Mouse (Mus musculus): ENCODE measurements at regions not wholly inside any gene's neighbourhood (a gene's known extent, or its start where the extent isn't known, plus 50 kb on each side); places are given as distances from the start of the nearest gene placed in this dataset.
A peak's percentile ranks its signal among the peaks of the same experiment; 100 is the strongest.

DNA sequence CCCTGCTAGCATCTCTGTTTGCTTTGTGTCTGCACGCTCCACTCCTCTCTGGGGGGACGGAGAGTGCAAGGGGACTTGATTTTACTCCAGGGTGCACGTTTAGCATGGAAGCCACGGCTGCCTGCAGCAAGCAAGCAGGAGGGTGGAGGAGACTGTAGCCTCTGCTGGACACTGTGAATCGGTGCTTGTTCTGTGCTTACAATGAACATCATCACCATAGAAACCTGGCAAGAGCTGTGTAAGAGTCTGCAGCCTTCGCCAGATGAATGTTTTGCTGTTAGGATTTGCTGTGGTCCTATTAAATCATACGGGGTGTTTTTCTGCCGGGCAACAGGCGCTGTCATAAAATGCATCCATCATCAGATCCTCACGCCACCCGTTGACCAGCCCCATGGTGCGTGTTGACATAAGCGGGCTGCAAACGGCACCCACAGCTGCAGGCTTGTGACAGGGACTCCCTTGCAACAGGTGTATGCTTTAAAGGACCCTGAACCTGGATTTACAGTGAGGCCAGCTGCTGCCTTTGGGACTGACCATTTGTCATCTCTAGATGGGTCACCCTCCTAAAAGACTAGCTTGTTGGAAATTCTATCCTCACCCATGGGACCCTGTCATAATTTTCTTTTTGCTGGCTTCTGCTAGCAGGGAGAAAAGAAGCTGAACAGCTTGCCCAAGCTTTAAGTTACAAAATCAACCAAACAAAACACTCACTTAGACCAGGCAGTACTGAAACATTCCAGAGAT, 308.5 kb downstream of the Gadd45g start:
- DNase-seq = peak; percentile 31 to 44

DNA sequence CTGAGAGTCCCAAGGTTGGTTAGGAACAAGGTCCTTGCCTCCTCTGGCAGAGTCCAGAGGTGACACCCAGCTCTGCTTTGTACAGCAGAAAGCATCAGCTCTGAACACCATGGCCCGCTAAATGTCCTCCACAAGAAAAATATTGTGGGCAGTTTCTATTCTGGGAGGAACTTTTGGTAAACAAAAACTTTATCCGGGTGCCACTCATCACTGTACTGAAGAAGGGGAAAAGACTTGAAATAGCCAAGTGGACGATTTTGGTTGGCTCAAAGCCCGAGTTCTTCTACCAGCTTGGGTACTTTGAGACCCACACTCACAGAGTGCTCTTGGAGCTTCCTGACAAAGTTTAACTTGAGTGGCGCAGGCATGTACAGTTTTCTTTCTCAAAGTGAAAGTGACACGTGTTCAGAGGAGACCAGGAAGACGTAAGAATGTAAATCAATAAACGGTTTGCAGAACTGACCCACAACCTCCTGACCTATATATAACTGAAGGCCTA, 309.2 kb downstream of the Gadd45g start:
- peak in 1 of 2 experiments; percentile 4 for DNase-seq

DNA sequence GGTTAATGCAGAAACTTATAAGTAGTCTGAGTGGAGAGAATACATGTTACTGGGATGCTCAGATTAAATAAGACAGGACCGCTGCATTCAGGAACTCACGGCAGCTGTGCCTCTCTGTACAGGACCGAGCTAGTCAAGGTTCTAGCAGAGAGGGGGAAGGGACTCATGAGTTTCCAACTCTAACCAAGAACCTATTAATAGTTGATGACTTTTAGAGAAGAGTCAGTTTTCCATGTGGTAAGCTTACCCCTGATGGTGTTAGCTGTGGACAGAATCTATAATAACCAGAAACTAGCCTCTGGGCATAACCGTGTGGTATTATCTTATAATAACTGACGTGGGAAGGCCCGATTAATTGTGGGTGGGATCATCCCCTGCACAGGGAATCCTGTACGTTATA, 316.2 kb downstream of the Gadd45g start:
- DNase-seq = no peak

DNA sequence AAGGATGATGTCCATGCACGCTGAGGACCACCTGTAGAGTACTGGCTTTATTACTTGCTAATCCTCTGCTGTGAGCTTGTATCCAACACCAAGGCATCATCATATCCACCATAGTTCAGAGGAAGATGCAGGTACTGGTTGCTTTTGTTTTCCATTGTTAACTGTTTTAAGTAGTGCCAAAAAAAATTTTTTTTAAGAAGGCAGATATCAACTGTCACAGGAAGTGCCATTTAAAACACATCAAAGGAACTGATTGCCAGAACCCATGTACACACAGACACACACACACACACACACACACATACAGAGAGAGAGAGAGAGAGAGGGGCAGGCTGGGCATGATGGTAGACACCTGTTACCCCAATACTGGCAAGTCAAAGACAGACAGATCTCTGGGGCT, 319.1 kb downstream of the Gadd45g start:
- no peak for DNase-seq

DNA sequence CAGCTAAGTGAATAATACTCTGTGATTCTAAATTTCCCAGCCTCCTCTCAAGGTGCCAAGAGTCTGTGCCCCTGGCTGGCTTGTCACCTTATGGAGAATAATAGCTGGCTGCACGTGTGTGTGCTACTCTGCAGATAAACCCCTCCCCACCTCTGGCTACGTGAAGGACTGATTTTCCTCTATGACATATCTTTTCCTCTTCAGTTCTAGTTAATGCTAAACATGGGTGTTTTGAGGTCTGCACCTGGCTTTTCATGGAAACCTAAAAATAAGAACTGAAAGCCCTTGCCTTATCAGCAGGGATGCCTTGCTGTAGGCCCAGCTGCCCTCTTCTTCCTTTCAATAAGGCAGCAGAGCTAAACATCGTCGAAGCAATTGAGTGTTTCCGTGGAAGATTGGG, 321.5 kb downstream of the Gadd45g start:
- DNase-seq = no peak

DNA sequence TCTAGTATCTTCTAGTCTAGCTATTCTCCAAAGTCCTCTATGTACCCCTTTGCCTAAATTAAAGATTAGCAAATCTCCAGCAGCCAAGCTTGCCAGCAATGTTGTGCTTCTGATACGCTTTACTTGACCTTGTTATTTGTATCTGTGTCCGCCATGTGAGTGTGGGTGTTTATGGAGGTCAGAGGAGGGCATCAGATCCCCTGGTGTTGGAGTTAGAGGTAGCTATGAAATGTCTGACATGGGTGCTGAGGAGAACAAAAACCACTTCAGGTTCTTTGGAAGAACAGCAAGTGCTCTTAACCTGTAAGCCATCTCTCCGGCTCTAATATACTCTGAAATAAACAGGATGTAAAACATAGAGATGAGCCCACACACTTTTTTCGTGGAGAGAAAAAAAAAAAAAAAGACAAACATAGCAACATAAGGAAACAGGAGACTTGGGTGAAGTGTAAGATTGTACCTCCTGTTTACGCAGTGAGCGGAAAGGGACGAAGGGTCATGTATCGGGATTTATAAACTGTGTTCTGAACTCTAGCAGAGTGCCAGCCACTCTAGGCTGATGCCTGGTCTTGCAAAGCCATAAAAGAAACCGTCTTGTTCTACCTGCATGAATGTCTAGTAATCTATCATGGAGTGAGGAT, 326.3 kb downstream of the Gadd45g start:
- DNase-seq = no peak

DNA sequence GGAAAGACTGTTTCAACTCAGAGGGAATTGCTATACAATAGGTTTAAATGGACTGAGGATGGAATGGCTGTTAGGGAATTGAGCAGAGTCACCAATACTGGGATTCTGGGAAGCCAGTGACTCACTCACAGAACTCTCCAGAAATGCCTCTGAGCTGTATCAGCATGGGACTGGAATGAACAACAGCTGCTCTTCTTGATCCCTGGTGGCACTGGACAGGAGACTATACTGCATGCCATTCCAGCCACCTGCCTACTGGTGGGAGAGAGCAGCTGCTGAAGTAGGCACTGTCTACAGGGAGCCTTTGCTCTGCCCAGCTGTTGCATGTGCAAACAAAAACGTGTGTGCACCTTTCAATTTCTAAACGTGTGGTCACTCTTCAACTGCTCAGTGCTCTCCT, 329.2 kb downstream of the Gadd45g start:
- DNase-seq = no peak

DNA sequence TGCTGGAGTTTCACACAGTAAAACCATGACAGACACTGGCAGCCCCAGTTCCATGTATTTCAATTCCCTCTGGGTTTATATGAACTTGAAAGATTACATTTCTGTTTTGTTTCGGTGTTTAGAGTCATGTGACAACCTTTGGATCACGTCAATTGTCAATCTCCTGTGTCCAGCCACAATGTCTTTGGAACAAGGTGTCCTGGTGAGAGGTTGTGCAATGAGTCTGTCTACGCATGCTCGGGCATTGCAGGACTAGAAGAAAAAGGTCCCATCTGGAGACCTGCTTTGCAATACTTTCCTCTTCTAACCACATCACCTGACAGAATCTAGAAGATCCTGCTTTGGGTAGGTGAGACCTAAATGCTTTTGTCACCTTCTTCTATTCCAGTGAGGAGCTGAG, 333.5 kb downstream of the Gadd45g start:
- no peak for DNase-seq

DNA sequence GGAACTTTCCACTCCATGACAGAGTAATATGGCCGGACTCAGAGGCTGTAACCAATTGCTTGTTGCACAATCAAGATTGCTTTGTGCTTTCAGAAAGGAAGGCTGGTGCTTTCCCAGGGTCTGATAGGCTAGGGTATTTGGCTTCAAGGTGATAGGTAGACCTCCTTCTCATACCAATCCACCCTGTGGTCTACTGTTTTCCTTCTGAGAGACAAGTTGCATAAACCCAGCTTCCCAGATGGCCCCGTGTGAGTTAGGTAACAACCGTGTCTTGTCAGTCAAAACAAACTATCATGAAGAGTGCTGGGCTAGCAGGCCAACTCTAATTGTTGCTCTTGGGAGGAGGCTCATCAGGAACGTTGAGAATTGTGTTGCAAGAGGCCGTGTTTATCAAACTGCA, 337.2 kb downstream of the Gadd45g start:
- no peak for DNase-seq

DNA sequence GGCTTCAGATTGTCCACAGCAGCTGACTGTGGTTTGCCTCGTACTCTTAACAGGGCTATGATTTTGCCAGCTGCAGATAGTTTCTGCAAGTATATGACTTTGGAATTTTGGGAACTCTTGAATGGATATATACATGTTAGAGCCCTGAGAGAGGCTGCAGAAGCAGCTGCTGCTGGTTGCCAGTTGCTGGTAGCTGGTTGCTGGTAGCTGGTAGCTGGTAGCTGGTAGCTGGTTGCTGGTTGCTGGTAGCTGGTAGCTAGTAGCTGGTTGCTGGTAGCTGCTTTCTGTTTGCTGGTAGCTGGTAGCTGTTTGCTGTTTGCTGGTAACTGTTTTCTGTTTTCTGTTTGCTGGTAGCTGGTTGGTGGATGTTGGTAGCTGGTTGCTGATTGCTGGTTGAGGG, 339.1 kb downstream of the Gadd45g start:
- DNase-seq = no peak

DNA sequence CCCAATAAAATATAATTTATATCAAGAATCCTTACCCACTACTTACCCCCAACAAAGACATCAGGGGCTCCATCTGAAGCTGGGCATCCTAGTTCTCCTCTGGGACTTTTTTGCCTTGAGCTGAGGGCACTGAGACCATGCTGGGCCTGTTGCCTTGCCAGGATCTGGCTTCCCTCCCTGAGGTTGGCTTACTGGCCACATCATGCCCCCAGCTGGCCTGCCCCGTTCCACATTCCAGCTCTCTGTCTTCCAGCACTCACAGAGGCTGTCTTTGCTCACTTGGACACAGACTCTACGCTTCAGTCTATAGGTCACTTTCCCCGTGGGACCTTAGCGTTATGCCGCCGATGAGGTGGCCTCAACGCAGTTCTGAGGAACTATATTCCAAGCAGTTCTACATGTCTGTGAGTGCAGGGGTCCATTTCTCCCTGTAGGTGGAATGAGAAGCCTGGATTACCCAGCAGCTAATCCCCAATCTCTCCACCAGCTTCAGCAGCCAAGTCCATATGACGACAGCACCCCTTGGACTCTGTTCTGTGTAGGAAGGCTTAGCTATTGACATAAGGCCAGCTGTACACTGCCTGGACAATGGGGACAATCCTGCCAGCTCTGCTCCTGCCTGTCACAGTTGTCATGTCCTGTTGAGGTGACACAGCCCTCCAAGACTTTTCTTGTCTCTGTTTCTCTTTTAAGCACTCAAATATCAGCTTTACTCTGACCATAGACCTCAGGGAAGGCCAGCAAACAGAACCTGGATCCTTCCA, 341.5 kb downstream of the Gadd45g start:
- DNase-seq = peak; percentile 25 to 30

DNA sequence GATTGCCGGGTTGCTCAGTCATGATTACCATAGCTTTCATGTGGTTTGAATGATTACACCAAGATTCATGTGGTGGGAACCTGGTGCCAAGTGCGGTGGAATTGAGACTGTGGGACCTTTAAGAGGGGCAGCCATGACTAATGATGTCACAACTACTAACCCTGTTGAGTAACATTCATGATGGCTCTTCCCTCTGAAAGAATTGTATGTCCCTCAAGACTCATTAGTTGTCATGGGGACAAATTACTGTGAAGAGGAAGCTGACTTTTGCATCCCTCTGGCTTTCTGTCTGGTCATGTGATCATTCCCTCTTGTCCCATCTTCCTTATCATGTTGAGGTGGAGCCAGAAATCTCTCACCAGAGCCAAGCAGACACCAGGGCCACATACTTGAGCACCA, 342.1 kb downstream of the Gadd45g start:
- no peak for DNase-seq

DNA sequence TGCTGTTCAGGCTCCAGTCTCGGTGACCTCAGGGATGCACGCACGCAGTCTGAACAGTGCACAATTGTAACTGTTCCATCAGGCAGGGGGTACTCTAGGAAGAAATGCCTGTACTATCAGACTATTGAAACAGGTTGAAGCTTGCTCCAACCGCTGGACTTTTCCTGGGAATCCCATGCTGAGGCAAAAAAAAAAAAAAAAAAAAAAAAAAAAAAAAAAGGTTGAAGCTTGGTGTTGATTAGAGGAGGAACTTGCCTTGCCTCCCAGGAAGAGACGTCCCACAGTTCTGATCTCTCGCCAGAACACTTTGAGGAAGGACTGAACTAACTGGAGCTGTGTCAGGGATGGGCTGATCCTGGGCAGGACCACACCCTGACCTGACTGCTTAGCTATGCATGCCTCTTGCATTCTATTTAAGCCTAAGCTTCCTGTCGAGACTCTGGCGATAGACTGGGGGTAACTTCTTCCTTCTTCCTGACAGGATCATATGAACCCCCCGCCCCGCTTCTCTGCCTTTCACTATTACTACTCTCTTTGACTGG, 341.6 kb downstream of the Diras2 start:
- no peak for DNase-seq

DNA sequence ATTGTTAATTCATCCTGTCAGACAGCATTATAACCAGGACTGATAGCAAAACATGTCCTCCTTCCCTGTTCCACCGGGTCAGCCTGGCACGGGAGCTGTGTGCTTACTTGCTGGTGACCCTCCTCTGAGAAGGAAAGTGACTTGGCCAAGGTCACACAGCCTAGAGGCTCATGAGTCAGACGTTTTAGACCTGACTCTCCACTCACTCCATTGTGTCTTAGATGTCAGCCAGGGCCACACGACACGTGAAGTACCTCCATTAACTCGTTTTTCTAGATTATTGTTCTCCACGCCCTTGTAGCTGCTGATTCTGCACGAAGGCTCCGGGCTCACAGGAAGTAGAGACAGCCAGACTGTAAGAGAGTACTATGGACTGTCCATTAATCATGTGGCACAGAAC, 340.8 kb downstream of the Diras2 start:
- DNase-seq = no peak

DNA sequence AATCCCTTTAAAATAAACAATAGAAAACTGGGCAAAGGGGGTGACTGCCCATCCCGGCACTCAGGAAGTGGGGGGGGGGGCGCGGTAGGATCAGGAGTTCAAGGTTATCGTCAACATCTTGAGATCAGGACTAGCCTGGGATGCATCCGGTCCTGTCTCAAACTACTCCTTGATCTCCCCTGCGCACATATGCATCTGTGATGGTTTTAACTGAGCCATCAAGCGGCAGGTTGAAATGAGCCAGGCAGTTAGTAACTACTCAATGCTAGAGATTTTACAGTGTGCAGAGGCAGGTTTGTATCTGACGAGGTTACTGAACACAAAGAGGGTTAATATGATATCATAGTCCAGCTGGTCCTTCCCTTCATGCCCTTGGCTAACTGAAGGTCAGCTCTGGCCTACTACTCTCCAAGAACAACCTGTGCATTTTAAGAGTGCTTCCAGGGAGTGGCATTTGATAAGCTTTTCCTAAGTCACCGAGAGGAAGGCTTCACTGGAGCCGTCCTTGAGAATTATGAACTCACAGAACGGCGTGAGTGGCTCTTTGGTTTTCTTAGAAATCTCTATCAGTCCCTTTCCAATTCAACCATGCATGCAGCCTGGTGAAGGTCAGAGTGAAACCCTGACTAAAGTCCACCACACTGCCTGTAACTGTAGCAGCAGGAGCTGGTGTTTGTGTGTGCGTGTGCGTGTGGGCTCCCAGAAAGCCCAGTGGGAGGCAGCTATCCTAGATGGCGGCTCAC, 340.1 kb downstream of the Diras2 start:
- DNase-seq = no peak

DNA sequence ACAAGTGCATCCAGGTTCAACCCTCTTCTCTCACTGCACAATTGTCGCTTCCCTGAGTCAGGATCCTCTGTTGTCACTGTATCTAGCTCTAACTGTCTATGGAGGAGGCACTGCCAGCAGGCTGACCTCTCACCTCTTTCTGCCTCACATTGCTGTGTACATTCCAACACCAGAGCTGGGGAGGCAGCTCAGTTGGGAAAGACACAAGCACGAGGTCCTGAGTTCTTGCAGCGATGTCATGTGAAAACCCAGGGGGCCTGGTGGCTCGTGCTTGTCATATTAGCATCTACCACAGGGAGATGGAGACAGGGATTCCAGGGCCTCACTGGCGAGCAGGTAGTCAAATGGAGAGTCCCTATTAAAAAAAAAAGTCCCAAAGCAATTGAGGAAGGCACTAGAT, 334.2 kb downstream of the Diras2 start:
- DNase-seq = no peak

DNA sequence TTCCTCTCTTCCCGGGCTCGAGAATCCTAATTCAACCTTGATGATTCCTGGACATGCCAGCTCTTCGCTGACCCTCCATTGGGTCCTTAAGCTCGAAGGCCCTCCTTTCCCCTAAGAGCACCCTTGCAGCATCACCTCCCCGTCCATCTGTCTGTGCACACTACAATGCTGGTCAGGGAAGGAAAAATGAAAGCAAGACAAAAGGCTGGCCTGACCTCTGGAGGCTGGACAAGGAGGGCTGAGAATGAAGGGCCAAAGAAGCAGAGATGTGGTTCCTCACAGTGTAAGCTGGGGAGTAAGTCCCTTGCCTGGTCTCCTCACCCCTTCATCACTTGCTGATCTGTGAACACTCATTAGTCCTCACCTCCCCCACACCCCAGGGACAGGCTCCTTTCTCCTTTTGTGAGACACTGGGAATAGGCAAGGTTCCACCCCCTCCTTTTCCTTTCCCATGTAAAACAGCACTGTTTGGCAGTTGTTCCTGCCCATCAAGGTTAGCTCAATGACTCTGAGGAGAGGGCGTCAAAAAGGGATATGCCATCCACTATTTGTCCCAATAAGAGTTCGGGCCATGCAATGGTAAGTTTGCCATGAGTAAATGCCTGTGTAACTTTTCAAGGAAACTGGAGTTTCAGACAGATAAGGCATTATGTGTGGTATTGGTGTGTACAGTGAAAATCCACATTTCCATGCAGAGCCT, 332.3 kb downstream of the Diras2 start:
- no peak for DNase-seq

DNA sequence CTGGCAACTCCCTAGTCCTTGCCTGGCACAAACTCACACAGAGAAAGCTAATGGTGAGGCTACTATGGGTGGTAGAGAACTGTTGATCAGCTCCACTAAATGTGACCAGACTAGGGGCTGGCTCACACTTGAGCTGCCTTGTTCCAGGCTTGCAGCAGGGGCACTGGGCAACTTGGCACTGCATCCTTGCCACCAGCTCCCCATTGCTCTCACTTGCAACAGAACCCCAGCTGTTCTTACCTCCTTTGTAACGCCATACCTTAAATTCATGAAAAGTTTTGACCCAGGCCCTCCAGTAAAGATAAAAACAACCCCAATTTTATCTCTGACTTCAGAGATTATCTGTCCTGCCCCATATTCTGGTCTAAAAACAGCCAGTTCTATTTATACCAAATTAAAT, 328.7 kb downstream of the Diras2 start:
- no peak for DNase-seq

DNA sequence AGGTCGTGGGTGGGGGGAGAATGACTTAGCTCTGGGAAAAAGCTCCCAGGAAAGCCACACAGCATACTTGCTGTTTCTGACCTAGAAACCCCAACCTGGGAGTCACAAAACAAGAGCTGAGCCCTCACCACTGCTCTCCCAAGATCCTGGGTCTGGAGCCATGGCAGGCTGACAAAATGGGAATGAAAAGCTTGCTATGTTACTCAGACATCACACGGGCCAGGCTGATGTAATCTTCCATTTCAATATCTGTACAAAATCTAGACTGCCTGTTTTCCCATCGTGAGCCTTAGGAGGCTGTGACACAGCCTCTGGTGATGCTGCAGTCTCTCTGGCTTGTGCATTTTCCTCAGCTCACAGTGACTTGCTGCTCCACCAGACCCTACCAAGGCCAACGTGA, 325.1 kb downstream of the Diras2 start:
- DNase-seq = no peak

DNA sequence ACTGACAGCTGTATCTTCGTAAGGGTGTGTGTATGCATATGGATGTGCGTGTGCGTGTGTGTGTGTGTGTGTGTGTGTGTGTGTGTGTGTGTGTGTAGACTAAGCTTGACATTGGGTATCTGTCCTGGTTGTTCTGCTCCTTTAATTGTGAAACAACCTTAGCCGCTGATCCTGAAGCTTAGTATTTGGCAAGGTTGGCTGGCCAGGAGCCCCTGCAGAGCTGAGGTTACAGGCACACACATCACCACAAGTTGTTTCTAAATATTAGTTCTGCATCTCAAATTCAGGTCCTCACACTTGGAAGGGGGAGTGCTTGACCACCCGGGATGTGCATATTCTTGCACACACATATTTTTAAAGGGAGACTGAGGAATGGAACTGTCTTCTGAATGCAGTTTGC, 314.7 kb downstream of the Diras2 start:
- no peak for DNase-seq

DNA sequence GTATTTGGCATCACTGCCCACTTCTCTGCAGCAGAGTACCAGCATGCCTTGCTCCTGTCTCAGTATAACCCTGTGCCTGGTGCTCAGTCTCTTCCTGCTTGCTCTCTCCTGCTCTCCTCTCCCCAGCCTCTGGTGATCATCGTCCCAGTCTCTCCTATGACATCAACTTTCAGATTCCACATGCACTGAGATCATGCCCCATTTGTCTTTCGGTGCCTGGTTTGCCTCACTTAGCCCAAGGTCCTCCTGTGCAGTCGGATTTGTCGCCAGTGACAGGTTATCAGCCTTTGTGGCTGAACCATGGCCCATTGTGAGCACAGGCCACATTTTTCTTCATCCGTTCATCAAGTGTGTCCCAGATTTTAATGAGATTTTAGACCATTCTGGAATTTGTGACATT, 314.0 kb downstream of the Diras2 start:
- no peak for DNase-seq

DNA sequence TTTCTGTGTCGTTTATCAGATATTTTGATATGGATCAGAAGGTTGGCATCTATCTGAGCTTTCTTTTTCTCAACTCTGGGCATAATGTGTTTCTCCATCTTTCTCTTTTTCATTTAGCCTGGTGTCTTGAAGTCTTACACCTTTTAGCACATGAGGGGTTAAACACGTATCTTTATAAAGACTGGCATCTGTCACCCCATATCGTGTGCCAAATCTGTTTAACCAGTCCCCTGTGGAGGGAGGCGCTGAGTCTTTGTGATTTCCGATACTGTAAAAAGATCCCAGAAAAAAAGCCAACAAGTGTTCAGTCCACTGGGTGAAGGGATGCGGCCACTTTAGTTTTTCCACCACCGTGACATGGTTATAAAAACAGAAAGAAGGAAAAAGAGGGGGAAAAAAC, 313.3 kb downstream of the Diras2 start:
- no peak for DNase-seq
